Mouse (Mus musculus): ENCODE measurements around the gene Dpp3. TPM values are rescaled to one million over a fixed set of nuclear protein-coding genes. Genes with fewer than 3 reads are reported as not detected.

Gene Dpp3
- total and polyA plus RNA-seq, 2 experiments from 2014 or later = 44.3 to 60.1 TPM

GRCm38 (mm10) chr19:4908107-4908506, 20.0 kb downstream of the Dpp3 start:
- WGBS = 86% methylated on average over 4 of the region's 4 CpGs
- no peak overlapping the region for H3K4me3 ChIP-seq (ENCODE audit: low read depth, low read length)
- H3K9ac ChIP-seq (replicated peaks; ENCODE audit: low read depth, low read length) = no peak overlapping the region
- H3K27ac ChIP-seq (ENCODE audit: low read depth) = no peak overlapping the region
- peaks cover 43% of the 10 kb centered on the region for H3K36me3 ChIP-seq (replicated peaks; ENCODE audit: control insufficient read depth, insufficient read depth, low read length)
- no peaks in the 10 kb centered on the region for H3K9me3 ChIP-seq (replicated peaks; ENCODE audit: control insufficient read depth, low read length)
- DNase-seq (ENCODE audit: low spot score) = no peak
- H3K4me2 ChIP-seq (ENCODE audit: low read depth, low read length) = no peak overlapping the region
- no peaks in the 10 kb centered on the region for H3K27me3 ChIP-seq (ENCODE audit: control insufficient read depth, insufficient read depth, low read length)
- no peak for ATAC-seq (ENCODE audit: insufficient read depth, low read depth)
- H3K4me1 ChIP-seq (ENCODE audit: control insufficient read depth, insufficient read depth) = no peaks in the 10 kb centered on the region; the same call in 1 of the 2 replicates
- TF ChIP-seq EP300 (IDR thresholded peaks at IDR 0.05; ENCODE audit: low read depth) (no peak), CTCF (IDR thresholded peaks at IDR 0.05; ENCODE audit: low read depth) (peak; percentile 49)

- peak; percentile 66; the same call in 1 of the 2 replicates for ATAC-seq (ENCODE audit: insufficient read depth, low read depth)
- TF ChIP-seq EP300 (IDR thresholded peaks at IDR 0.05; ENCODE audit: low read depth) (no peak), CTCF (IDR thresholded peaks at IDR 0.05; ENCODE audit: low read depth) (no peak)
- no peaks in the 10 kb centered on the region; the same call in 1 of the 2 replicates for H3K4me1 ChIP-seq (ENCODE audit: control insufficient read depth, insufficient read depth)
- DNase-seq (ENCODE audit: low spot score) = peak; percentile 66
- peak within 1 kb of the TSS; percentile 55 for H3K4me3 ChIP-seq (ENCODE audit: low read depth, low read length)
- peaks cover 32% of the 10 kb centered on the region for H3K36me3 ChIP-seq (replicated peaks; ENCODE audit: control insufficient read depth, insufficient read depth, low read length)
- no peaks in the 10 kb centered on the region for H3K27me3 ChIP-seq (ENCODE audit: control insufficient read depth, insufficient read depth, low read length)
- H3K9ac ChIP-seq (replicated peaks; ENCODE audit: low read depth, low read length) = peak within 1 kb of the TSS; percentile 7; the same call in 1 of the 2 replicates
- no peaks in the 10 kb centered on the region for H3K9me3 ChIP-seq (replicated peaks; ENCODE audit: control insufficient read depth, low read length)
- H3K27ac ChIP-seq (ENCODE audit: low read depth) = no peak within 1 kb of the TSS
- peak within 1 kb of the TSS; percentile 65 for H3K4me2 ChIP-seq (ENCODE audit: low read depth, low read length)
- WGBS = 8% methylated on average over 31 of the region's 31 CpGs
Measured at GRCm38 (mm10) chr19:4905979-4906794, 21.9 kb downstream of the Dpp3 start, which contains the start of gene Bbs1. Gene Bbs1, minus strand, starts transcription at chr19:4906628.

GRCm38 (mm10) chr19:4899888-4900287, 28.2 kb downstream of the Dpp3 start:
- Histone ChIP-seq H3K36me3 (replicated peaks; ENCODE audit: control insufficient read depth, insufficient read depth, low read length) (no peaks in the 10 kb centered on the region), H3K4me2 (ENCODE audit: low read depth, low read length) (no peak overlapping the region), H3K9ac (replicated peaks; ENCODE audit: low read depth, low read length) (no peak overlapping the region), H3K27me3 (ENCODE audit: control insufficient read depth, insufficient read depth, low read length) (no peaks in the 10 kb centered on the region), H3K4me3 (ENCODE audit: low read depth, low read length) (no peak overlapping the region), H3K9me3 (replicated peaks; ENCODE audit: control insufficient read depth, low read length) (no peaks in the 10 kb centered on the region), H3K4me1 (ENCODE audit: control insufficient read depth, insufficient read depth) (no peaks in the 10 kb centered on the region), H3K27ac (ENCODE audit: low read depth) (no peak overlapping the region)
- TF ChIP-seq EP300 (IDR thresholded peaks at IDR 0.05; ENCODE audit: low read depth) (no peak), CTCF (IDR thresholded peaks at IDR 0.05; ENCODE audit: low read depth) (no peak)
- no peak for DNase-seq (ENCODE audit: low spot score)
- ATAC-seq (ENCODE audit: insufficient read depth, low read depth) = no peak
- WGBS = 74% methylated on average over 3 of the region's 3 CpGs

GRCm38 (mm10) chr19:4898972-4899371, 29.1 kb downstream of the Dpp3 start:
- Histone ChIP-seq H3K36me3 (replicated peaks; ENCODE audit: control insufficient read depth, insufficient read depth, low read length) (no peaks in the 10 kb centered on the region), H3K27me3 (ENCODE audit: control insufficient read depth, insufficient read depth, low read length) (no peaks in the 10 kb centered on the region), H3K4me2 (ENCODE audit: low read depth, low read length) (no peak overlapping the region), H3K9ac (replicated peaks; ENCODE audit: low read depth, low read length) (no peak overlapping the region), H3K4me1 (ENCODE audit: control insufficient read depth, insufficient read depth) (no peaks in the 10 kb centered on the region), H3K27ac (ENCODE audit: low read depth) (no peak overlapping the region), H3K9me3 (replicated peaks; ENCODE audit: control insufficient read depth, low read length) (no peaks in the 10 kb centered on the region), H3K4me3 (ENCODE audit: low read depth, low read length) (no peak overlapping the region)
- TF ChIP-seq EP300 (IDR thresholded peaks at IDR 0.05; ENCODE audit: low read depth) = no peak
- TF ChIP-seq CTCF (IDR thresholded peaks at IDR 0.05; ENCODE audit: low read depth) = no peak
- ATAC-seq (ENCODE audit: insufficient read depth, low read depth) (no peak), DNase-seq (ENCODE audit: low spot score) (no peak)
- 73% methylated on average over 9 of the region's 9 CpGs for WGBS

- H3K36me3 ChIP-seq (replicated peaks; ENCODE audit: control insufficient read depth, insufficient read depth, low read length) = no peaks in the 10 kb centered on the region; the same call in 1 of the 2 replicates
- ATAC-seq (ENCODE audit: insufficient read depth, low read depth) (no peak), DNase-seq (ENCODE audit: low spot score) (no peak)
- H3K4me1 ChIP-seq (ENCODE audit: control insufficient read depth, insufficient read depth) = no peaks in the 10 kb centered on the region
- no peak overlapping the region for H3K4me2 ChIP-seq (ENCODE audit: low read depth, low read length)
- no peaks in the 10 kb centered on the region for H3K27me3 ChIP-seq (ENCODE audit: control insufficient read depth, insufficient read depth, low read length)
- H3K27ac ChIP-seq (ENCODE audit: low read depth) = no peak overlapping the region
- no peak overlapping the region for H3K4me3 ChIP-seq (ENCODE audit: low read depth, low read length)
- no peaks in the 10 kb centered on the region for H3K9me3 ChIP-seq (replicated peaks; ENCODE audit: control insufficient read depth, low read length)
- WGBS = 52% methylated on average over 21 of the region's 21 CpGs
- TF ChIP-seq CTCF (IDR thresholded peaks at IDR 0.05; ENCODE audit: low read depth) (no peak), EP300 (IDR thresholded peaks at IDR 0.05; ENCODE audit: low read depth) (no peak)
- no peak overlapping the region for H3K9ac ChIP-seq (replicated peaks; ENCODE audit: low read depth, low read length)
Measured at GRCm38 (mm10) chr19:4896780-4897520, 31.1 kb downstream of the Dpp3 start.
